ENCODE assay signal across 19 mouse cellular contexts in genomic region chr6:5433887-5434286, GRCm38 (mm10). TPM values are rescaled to one million over a fixed set of nuclear protein-coding genes. Genes with fewer than 3 reads are reported as not detected.
A peak's percentile ranks its signal among the peaks of the same experiment; 100 is the strongest.
DNase-seq lines count a peak whose midpoint lies in the region; ATAC-seq lines count a peak whose summit lies in the region.
"Had no signal": no experiment of that assay in that cellular context is flagged by ENCODE, and none has a peak within 500 bp of the region (broad histone marks: within the 10 kb centered on the region; RNA-seq: fewer than 3 reads in every experiment).

No protein-coding gene starts in this region.

- WGBS in hindbrain, embryonic 13.5 days = 85% methylated on average over 2 of the region's 2 CpGs
- WGBS in hindbrain, embryonic 14.5 days = 84% methylated on average over 2 of the region's 2 CpGs
- 28% methylated on average over 2 of the region's 2 CpGs for WGBS in forebrain, embryonic 16.5 days

- ATAC-seq in hindbrain, embryonic 13.5 days (ENCODE audit: low FRiP score) = peak; percentile 43; the same call in 1 of the 2 replicates
- ATAC-seq in hindbrain, embryonic 14.5 days (ENCODE audit: low FRiP score) = no peak
- peak; percentile 76 for ATAC-seq in forebrain, embryonic 16.5 days
- ATAC-seq: inflammation-experienced regulatory T-cells, adult 6 months; intestine, postnatal 0 days had no signal

- H3K4me3 ChIP-seq in hindbrain, embryonic 13.5 days = no peak overlapping the region
- H3K4me3 ChIP-seq in hindbrain, embryonic 14.5 days (replicated peaks; ENCODE audit: low read length) = no peak overlapping the region
- H3K4me3 ChIP-seq in forebrain, embryonic 16.5 days (replicated peaks; ENCODE audit: low read length) = no peak overlapping the region
- H3K4me3 ChIP-seq: embryonic facial prominence, embryonic 10.5 days; heart, embryonic 12.5 days; hindbrain, embryonic 10.5 days had no signal

- no peaks in the 10 kb centered on the region for H3K36me3 ChIP-seq in hindbrain, embryonic 13.5 days
- no peaks in the 10 kb centered on the region for H3K36me3 ChIP-seq in hindbrain, embryonic 14.5 days (replicated peaks; ENCODE audit: control insufficient read depth, insufficient read depth)
- H3K36me3 ChIP-seq in forebrain, embryonic 16.5 days (ENCODE audit: control insufficient read depth, insufficient read depth) = no peaks in the 10 kb centered on the region
- H3K36me3 ChIP-seq: hindbrain, embryonic 10.5 days had no signal

- H3K9me3 ChIP-seq in hindbrain, embryonic 13.5 days = no peaks in the 10 kb centered on the region
- H3K9me3 ChIP-seq in hindbrain, embryonic 14.5 days (ENCODE audit: control insufficient read depth, low read length) = no peaks in the 10 kb centered on the region
- no peaks in the 10 kb centered on the region for H3K9me3 ChIP-seq in forebrain, embryonic 16.5 days (ENCODE audit: control insufficient read depth, low read length)
- H3K9me3 ChIP-seq: embryonic facial prominence, embryonic 10.5 days; heart, embryonic 12.5 days; hindbrain, embryonic 10.5 days had no signal

- intact Hi-C loops in gastrocnemius, postnatal 36 days (cut with DNase I) = no loop called here

- no peaks in the 10 kb centered on the region for H3K4me1 ChIP-seq in hindbrain, embryonic 13.5 days (replicated peaks)
- H3K4me1 ChIP-seq in hindbrain, embryonic 14.5 days (replicated peaks; ENCODE audit: control insufficient read depth, insufficient read depth, low read length) = no peaks in the 10 kb centered on the region
- no peaks in the 10 kb centered on the region for H3K4me1 ChIP-seq in forebrain, embryonic 16.5 days (replicated peaks; ENCODE audit: control insufficient read depth, insufficient read depth, low read length)
- H3K4me1 ChIP-seq: embryonic facial prominence, embryonic 10.5 days; heart, embryonic 12.5 days; hindbrain, embryonic 10.5 days had no signal

- H3K27me3 ChIP-seq in hindbrain, embryonic 13.5 days = no peaks in the 10 kb centered on the region
- H3K27me3 ChIP-seq in hindbrain, embryonic 14.5 days (ENCODE audit: control insufficient read depth, insufficient read depth, low read length) = no peaks in the 10 kb centered on the region
- peaks cover 7% of the 10 kb centered on the region; the same call in 1 of the 2 replicates for H3K27me3 ChIP-seq in forebrain, embryonic 16.5 days (replicated peaks; ENCODE audit: control insufficient read depth, insufficient read depth, low read length)
- H3K27me3 ChIP-seq: heart, embryonic 12.5 days had no signal

- DNase-seq in hindbrain, embryonic 14.5 days (ENCODE audit: low spot score) = no peak
- peak; percentile 28 for DNase-seq in thymus, postnatal 14 days
- no peak for DNase-seq in thymus, postnatal 4 days
- no peak for DNase-seq in gastrocnemius, postnatal 36 days
- no peak for DNase-seq in lung, postnatal 10 days
- DNase-seq in spleen, postnatal 10 days (ENCODE audit: low spot score in 2 of 2) = no peak
- DNase-seq: adrenal gland, postnatal 10 days; cerebellum, adult 2 months; cerebellum, postnatal 10 days; gastrocnemius, postnatal 14 days had no signal

- no peak overlapping the region for H3K9ac ChIP-seq in hindbrain, embryonic 13.5 days
- H3K9ac ChIP-seq in hindbrain, embryonic 14.5 days = no peak overlapping the region
- no peak overlapping the region for H3K9ac ChIP-seq in forebrain, embryonic 16.5 days (replicated peaks; ENCODE audit: low read depth, low read length)
- H3K9ac ChIP-seq: heart, embryonic 12.5 days had no signal

- no peak overlapping the region for H3K4me2 ChIP-seq in hindbrain, embryonic 13.5 days
- no peak overlapping the region for H3K4me2 ChIP-seq in hindbrain, embryonic 14.5 days (replicated peaks)
- H3K4me2 ChIP-seq in forebrain, embryonic 16.5 days (ENCODE audit: low read length) = no peak overlapping the region
- H3K4me2 ChIP-seq: heart, embryonic 12.5 days had no signal

- H3K27ac ChIP-seq in hindbrain, embryonic 13.5 days = no peak overlapping the region
- no peak overlapping the region for H3K27ac ChIP-seq in hindbrain, embryonic 14.5 days
- no peak overlapping the region for H3K27ac ChIP-seq in forebrain, embryonic 16.5 days (ENCODE audit: low read length)
- H3K27ac ChIP-seq: embryonic facial prominence, embryonic 10.5 days; hindbrain, embryonic 10.5 days had no signal

RNA-seq across cellular contexts. Expression of gene Asb4, which starts 50.7 kb away (rescaled TPM):
- 14.8 and 17.2 TPM in 2 replicates for polyA plus RNA-seq in hindbrain, embryonic 13.5 days (2015; fragmentation: Nextera tagmentation; extraction: Ambion mirVana)
- 17.1 and 18.7 TPM in 2 replicates for polyA plus RNA-seq in hindbrain, embryonic 14.5 days (2014; fragmentation: Nextera tagmentation; extraction: Ambion mirVana)
- 10.8 and 16.4 TPM in 2 replicates for polyA plus RNA-seq in forebrain, embryonic 16.5 days (2015; fragmentation: Nextera tagmentation; extraction: Ambion mirVana)
- 10 to 100 TPM in 1 of 2 experiments, 1 to 10 TPM in 1; 9.4 to 10.9 TPM for total RNA-seq in gastrocnemius, postnatal 36 days (2021)
- total RNA-seq: granulocyte monocyte progenitor cell, adult 5-6 weeks; MEL had no signal
